Mouse (Mus musculus) heart, embryonic 16.5 days (tissue): Measurements from ENCODE around the gene Tenm2. TPM values are rescaled to one million over a fixed set of nuclear protein-coding genes. Genes with fewer than 3 reads are reported as not detected.

Experiments used
- ATAC-seq: fragments of 200-750 bp; cut with Nextera tagmentation; replicated peaks from 2 replicates; pipeline ENCODE4 v1.8.0; 2017; ENCODE audit warnings: moderate number of reproducible peaks; ENCODE audit not compliant: insufficient read depth, low FRiP score; ENCODE audit errors: extremely low read depth
- H3K27ac ChIP-seq: fragments of 300-500 bp; sonication (generic); 2 replicates; pipeline ENCODE4 v1.5.1; 2014; ENCODE audit warnings: mild to moderate bottlenecking, low read length, control low read depth, moderate library complexity
- H3K27me3 ChIP-seq: fragments of 300-500 bp; sonication (generic); 2 replicates; pipeline ENCODE4 v1.6.1; 2014; ENCODE audit warnings: low read length, mixed read lengths; ENCODE audit not compliant: control insufficient read depth, insufficient read depth
- H3K36me3 ChIP-seq: fragments of 300-500 bp; sonication (generic); 2 replicates; pipeline ENCODE4 v1.6.1; 2014; ENCODE audit not compliant: control insufficient read depth, insufficient read depth
- H3K4me1 ChIP-seq: fragments of 300-500 bp; sonication (generic); 2 replicates; pipeline ENCODE4 v1.6.1; 2014; ENCODE audit warnings: low read length, mixed read lengths; ENCODE audit not compliant: control insufficient read depth, insufficient read depth
- H3K4me2 ChIP-seq: fragments of 300-500 bp; sonication (generic); 2 replicates; pipeline ENCODE4 v1.6.1; 2014; ENCODE audit warnings: low read depth, mild to moderate bottlenecking, control low read depth, low read length
- H3K4me3 ChIP-seq: fragments of 300-500 bp; sonication (generic); 2 replicates; pipeline ENCODE4 v1.5.1; 2014; ENCODE audit warnings: mild to moderate bottlenecking, control low read depth, low read length
- H3K9ac ChIP-seq: fragments of 300-500 bp; sonication (generic); 2 replicates; pipeline ENCODE4 v1.6.1; 2014; ENCODE audit warnings: low read length, control low read depth
- H3K9me3 ChIP-seq: fragments of 300-500 bp; sonication (generic); replicated peaks from 2 replicates; pipeline ENCODE4 v1.6.1; 2016; ENCODE audit warnings: low read length; ENCODE audit not compliant: control insufficient read depth
- WGBS: fragments of 180-500 bp; shearing (Covaris S2); extraction: QIAGEN DNeasy Blood & Tissue Kit; methylation state at CpG from one replicate; pipeline ENCODE4 v1.1.7; 2014; 5-methylcytosine and 5-hydroxymethylcytosine counted together
- polyA plus RNA-seq: library from polyadenylated mRNA; unstranded; fragments of >200 nt; fragmentation: Nextera tagmentation; extraction: Ambion mirVana; gene quantifications from 2 replicates; pipeline ENCODE4 v1.2.1, GENCODE M21; 2015

Gene Tenm2
- polyA plus RNA-seq = 0.71 and 0.80 TPM in 2 replicates

DNA sequence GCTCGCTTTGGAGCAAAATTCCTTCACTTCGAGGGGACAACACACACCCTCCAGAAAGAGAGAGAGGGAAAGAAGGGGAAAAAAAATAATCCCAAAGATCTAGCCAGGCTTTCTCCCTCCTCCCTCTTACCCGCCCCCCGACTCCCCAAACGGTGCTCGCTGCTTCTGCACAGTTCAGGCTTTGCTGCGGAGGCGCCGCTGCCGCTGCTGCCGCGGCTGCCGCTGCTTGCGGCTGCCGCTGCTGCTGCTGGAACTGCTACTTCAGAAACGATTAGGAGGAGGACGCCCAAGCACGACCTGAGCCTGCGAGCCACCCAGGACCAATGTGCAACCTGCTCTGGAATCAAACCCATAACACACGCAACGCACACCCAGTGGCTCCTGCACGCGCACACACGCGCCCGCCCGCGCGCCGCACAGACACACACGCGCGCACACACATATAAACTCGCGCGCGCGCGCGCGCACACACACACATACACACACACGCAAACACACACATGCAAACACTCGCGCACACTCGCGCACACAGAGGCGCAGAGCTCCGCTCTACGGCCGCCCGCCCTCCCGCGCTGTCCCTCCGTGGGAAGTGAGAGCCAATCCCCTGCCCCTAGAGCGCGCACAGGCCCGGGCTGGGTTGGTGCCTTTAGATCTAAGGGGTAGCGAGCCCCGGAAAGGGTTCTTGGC, at the start of gene Tenm2:
Tenm2 (minus strand) TSS at position 51 of the 687 bp plus-strand sequence.
- ATAC-seq = peak; percentile 85
- H3K9me3 ChIP-seq = no peaks in the 10 kb centered on the region
- peak within 1 kb of the TSS; percentile 67 for H3K9ac ChIP-seq
- H3K36me3 ChIP-seq = no peaks in the 10 kb centered on the region
- H3K27me3 ChIP-seq = peaks cover 23% of the 10 kb centered on the region
- peaks cover 5% of the 10 kb centered on the region; the same call in 1 of the 2 replicates for H3K4me1 ChIP-seq
- WGBS = 1% methylated on average over 58 of the region's 59 CpGs
- H3K27ac ChIP-seq = no peak within 1 kb of the TSS
- H3K4me3 ChIP-seq = peak within 1 kb of the TSS; percentile 67
- peak within 1 kb of the TSS; percentile 96 for H3K4me2 ChIP-seq

DNA sequence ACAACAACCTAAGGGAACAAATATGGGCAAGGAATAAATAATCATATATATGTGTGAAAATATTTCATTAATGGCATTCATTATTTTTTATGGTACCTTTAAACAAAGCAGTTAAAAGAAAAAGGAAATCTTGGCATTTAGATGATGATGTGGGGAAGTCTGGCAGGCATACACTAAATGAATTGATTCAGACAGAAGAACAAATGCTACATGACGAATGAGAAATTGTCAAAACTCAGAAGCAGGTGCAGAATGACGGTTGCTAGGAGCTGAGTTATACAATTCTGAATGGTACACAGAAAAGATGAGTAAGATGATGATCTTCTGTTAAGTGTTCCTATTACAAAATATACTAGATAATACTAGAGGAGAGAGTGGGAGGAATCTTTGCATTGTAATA, 49.4 kb upstream of the Tenm2 start:
- H3K27ac ChIP-seq = no peak overlapping the region
- ATAC-seq = no peak
- H3K4me3 ChIP-seq = no peak overlapping the region
- H3K27me3 ChIP-seq = no peaks in the 10 kb centered on the region
- 79% methylated on average over 2 of the region's 2 CpGs for WGBS
- no peak overlapping the region for H3K9ac ChIP-seq
- no peaks in the 10 kb centered on the region for H3K36me3 ChIP-seq
- no peak overlapping the region for H3K4me2 ChIP-seq
- H3K4me1 ChIP-seq = no peaks in the 10 kb centered on the region
- H3K9me3 ChIP-seq = no peaks in the 10 kb centered on the region

DNA sequence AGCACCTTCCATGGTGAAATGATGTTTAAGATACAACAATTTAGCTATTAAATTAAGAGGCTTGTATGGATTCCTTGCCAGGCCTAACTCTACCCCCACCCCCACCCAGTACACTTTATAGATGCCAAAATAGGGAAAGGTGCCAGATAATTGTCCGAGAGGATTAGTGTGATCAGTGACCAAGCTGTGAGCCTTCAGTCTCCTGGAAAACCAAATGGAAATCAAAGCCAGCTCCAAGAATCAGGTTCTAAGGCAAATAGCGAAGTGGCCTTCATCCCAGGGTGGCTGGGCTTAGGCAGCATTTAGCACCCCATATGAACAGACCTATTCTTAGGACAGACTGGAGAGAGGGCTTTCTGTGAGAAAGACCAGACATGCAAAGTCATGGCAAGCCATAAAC, 13.0 kb upstream of the Tenm2 start:
- Histone ChIP-seq H3K27ac (no peak overlapping the region), H3K4me3 (no peak overlapping the region), H3K9ac (no peak overlapping the region), H3K4me2 (no peak overlapping the region), H3K4me1 (no peaks in the 10 kb centered on the region), H3K36me3 (no peaks in the 10 kb centered on the region), H3K27me3 (no peaks in the 10 kb centered on the region), H3K9me3 (no peaks in the 10 kb centered on the region)
- no peak for ATAC-seq
- WGBS = 76% methylated on average over 2 of the region's 2 CpGs

DNA sequence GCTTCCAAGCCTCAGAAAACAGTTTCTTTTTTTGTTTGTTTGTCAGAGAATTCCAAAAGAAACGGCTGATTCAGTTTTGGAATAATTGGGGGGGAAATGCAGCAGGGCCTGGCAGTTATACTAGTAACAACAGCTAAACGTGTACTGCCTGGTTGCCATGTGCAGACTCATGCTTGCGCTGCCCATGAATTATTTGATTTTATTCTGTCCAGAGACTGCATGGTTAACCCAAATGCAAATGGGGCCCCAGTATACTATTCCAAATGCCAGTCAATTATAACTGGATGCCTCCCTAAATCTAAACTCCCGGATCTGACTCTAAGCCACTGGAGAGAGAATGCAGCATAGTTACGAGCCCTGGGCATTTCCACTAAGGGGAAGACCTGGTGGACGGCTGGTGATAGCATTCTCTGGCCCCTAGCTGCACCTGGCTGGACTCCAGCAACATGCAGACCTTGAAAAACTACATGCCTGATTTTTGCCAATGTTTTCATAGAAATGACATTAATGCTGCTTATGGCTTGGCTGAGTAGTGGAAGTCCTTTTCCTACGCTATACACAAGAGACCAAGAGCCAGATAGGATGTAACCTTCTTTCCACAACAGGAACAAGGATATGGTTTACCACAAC, 1.4 kb upstream of the Tenm2 start:
- Histone ChIP-seq H3K4me1 (peaks cover 5% of the 10 kb centered on the region; the same call in 1 of the 2 replicates), H3K36me3 (no peaks in the 10 kb centered on the region), H3K27ac (no peak overlapping the region), H3K27me3 (peaks cover 23% of the 10 kb centered on the region), H3K9me3 (no peaks in the 10 kb centered on the region), H3K9ac (peak overlapping the region; percentile 67), H3K4me3 (peak overlapping the region; percentile 67), H3K4me2 (peak overlapping the region; percentile 96)
- ATAC-seq = no peak
- WGBS = 39% methylated on average over 7 of the region's 7 CpGs

DNA sequence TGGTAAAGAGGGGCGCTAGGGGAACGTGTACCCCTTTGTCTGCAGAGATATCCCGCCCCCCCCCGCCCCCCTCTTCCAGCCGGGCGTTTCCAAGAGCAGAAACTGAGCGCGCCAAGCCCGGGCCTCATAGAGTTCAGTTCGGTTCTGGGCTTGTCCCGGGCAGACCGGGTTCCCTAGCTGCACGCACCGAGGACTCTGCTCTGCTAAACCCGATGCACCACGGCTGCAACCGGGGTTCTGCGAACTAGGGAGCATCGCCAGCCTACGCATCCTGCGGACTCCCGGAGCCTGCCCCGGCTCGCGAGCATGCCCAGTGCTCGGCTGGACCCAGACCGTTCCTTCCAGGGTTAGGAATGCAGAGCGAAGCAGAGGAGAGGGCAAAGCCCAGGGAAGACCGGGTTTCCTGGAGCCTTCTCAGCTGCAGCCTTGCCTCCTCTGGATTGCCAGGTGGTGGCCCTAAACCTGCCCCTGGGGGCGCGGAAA, 878 bp upstream of the Tenm2 start:
- Histone ChIP-seq H3K9me3 (no peaks in the 10 kb centered on the region), H3K27me3 (peaks cover 23% of the 10 kb centered on the region), H3K9ac (peak overlapping the region; percentile 67), H3K4me2 (peak overlapping the region; percentile 96), H3K36me3 (no peaks in the 10 kb centered on the region), H3K4me3 (peak overlapping the region; percentile 67), H3K4me1 (peaks cover 5% of the 10 kb centered on the region; the same call in 1 of the 2 replicates), H3K27ac (no peak overlapping the region)
- WGBS = under 1% methylated on average over 31 of the region's 31 CpGs
- peak; percentile 81 for ATAC-seq

DNA sequence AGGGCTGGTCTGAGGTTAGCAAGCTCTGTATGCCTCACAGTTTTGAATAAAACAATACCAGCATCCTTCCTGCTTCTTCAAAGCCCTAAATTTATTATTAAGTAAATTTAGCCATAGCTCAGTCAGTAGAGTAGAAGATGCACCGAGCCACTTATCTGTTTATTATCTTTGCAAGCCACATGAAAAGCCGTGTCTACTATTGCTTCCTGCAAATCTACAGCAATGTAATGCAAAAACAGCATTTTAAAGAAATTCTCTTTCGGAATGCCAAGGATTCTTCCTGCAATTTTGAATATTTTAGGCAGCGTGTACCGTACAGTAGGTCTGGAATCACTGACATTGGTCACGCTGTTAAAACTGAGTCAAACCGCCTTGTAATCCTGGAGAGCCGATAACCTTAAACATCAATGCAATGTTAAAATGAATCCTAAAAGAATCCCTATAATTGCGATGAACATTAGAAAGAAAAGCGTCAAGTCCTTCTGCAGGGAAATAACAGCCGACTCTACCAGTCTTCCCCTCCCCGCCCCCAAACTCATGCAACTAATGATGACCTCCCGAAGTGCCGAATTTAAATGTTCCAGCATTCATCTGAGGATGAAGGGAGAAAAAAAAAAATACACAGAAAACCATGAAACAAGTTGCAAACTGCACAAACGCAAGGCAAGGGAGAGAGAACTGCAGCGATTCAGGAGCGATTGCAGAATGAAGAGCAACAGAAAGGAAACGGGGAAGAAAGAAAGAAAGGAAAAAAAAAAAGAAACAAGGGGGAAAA, 556 bp downstream of the Tenm2 start:
- H3K27ac ChIP-seq = no peak overlapping the region
- H3K4me1 ChIP-seq = peaks cover 5% of the 10 kb centered on the region; the same call in 1 of the 2 replicates
- no peaks in the 10 kb centered on the region for H3K36me3 ChIP-seq
- ATAC-seq = no peak
- no peaks in the 10 kb centered on the region for H3K9me3 ChIP-seq
- H3K27me3 ChIP-seq = peaks cover 23% of the 10 kb centered on the region
- H3K4me2 ChIP-seq = peak overlapping the region; percentile 96
- peak overlapping the region; percentile 67 for H3K9ac ChIP-seq
- peak overlapping the region; percentile 67 for H3K4me3 ChIP-seq
- WGBS = 8% methylated on average over 18 of the region's 18 CpGs

DNA sequence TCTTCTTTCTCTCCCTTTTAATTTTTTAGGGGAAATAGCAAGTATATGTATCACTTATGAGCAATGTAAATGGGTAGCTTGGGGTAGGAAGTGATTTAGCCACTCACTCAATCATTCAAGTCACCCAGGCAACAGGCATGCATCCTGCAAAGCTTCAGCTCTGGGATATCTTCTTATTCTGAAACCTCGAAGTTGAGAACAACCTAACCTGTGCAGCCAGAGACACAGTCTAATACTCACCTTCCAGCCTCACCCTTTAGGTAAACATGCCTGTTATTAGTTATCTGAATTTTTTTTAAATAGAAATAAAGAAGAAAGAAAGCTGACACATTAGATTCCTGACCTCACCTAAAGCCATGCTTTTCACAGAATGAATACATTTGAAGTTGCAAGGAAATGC, 8.4 kb downstream of the Tenm2 start:
- Histone ChIP-seq H3K9ac (no peak overlapping the region), H3K4me2 (no peak overlapping the region), H3K4me3 (no peak overlapping the region), H3K27ac (no peak overlapping the region), H3K27me3 (peaks cover 14% of the 10 kb centered on the region), H3K36me3 (no peaks in the 10 kb centered on the region), H3K9me3 (no peaks in the 10 kb centered on the region), H3K4me1 (no peaks in the 10 kb centered on the region)
- WGBS = 50% methylated on average over 1 of the region's 1 CpGs
- no peak for ATAC-seq

DNA sequence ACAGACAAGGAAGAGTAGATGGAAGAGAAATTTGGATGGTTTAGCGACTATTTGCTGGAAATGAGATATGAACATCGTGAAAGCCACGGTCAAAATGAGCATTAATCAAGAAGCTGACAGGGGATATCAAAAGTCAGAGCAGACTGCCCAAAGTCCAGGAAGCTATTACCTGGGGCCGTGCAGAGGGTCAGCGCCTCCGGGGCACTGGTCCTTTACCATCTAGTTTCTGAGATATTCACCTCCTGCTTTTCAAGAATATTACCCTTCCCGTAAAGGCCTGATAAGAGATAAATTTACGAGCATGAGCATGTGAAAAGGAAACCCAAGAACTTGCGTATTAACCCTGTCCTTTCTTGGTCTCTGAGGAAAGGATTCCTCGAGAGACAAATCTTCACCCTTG, 8.8 kb downstream of the Tenm2 start:
- Histone ChIP-seq H3K36me3 (no peaks in the 10 kb centered on the region), H3K9ac (no peak overlapping the region), H3K4me3 (no peak overlapping the region), H3K27me3 (peaks cover 16% of the 10 kb centered on the region; the same call in 1 of the 2 replicates), H3K27ac (no peak overlapping the region), H3K4me2 (no peak overlapping the region), H3K4me1 (no peaks in the 10 kb centered on the region), H3K9me3 (no peaks in the 10 kb centered on the region)
- WGBS = 66% methylated on average over 10 of the region's 10 CpGs
- no peak for ATAC-seq
